Mouse (Mus musculus) forebrain, embryonic 16.5 days (tissue): ENCODE measurements around the gene Cd9. TPM values are rescaled to one million over a fixed set of nuclear protein-coding genes. Genes with fewer than 3 reads are reported as not detected.

ENCODE experiments used
- ATAC-seq: fragments of 200-750 bp; cut with Nextera tagmentation; 2 replicates; pipeline ENCODE4 v1.8.0; 2017; ENCODE audit warnings: mild to moderate bottlenecking, moderate library complexity
- H3K27ac ChIP-seq: fragments of 300-500 bp; sonication (generic); 2 replicates; pipeline ENCODE4 v1.5.1; 2014; ENCODE audit warnings: low read length, control low read depth
- H3K27me3 ChIP-seq: fragments of 300-500 bp; sonication (generic); replicated peaks from 2 replicates; pipeline ENCODE4 v1.6.1; 2014; ENCODE audit warnings: low read length; ENCODE audit not compliant: control insufficient read depth, insufficient read depth
- H3K36me3 ChIP-seq: fragments of 300-500 bp; sonication (generic); 2 replicates; pipeline ENCODE4 v1.6.1; 2014; ENCODE audit not compliant: control insufficient read depth, insufficient read depth
- H3K4me1 ChIP-seq: fragments of 300-500 bp; sonication (generic); replicated peaks from 2 replicates; pipeline ENCODE4 v1.6.1; 2014; ENCODE audit warnings: low read length; ENCODE audit not compliant: control insufficient read depth, insufficient read depth
- H3K4me2 ChIP-seq: fragments of 300-500 bp; sonication (generic); 2 replicates; pipeline ENCODE4 v1.6.1; 2014; ENCODE audit warnings: mild to moderate bottlenecking, low read length, control low read depth
- H3K4me3 ChIP-seq: fragments of 300-500 bp; sonication (generic); replicated peaks from 2 replicates; pipeline ENCODE4 v1.5.1; 2014; ENCODE audit warnings: mild to moderate bottlenecking, low read length, control low read depth
- H3K9ac ChIP-seq: fragments of 300-500 bp; sonication (generic); replicated peaks from 2 replicates; pipeline ENCODE4 v1.6.1; 2014; ENCODE audit warnings: low read depth, low read length, control low read depth
- H3K9me3 ChIP-seq: fragments of 300-500 bp; sonication (generic); 2 replicates; pipeline ENCODE4 v1.6.1; 2016; ENCODE audit warnings: low read length; ENCODE audit not compliant: control insufficient read depth
- WGBS: fragments of 180-500 bp; shearing (Covaris S2); extraction: QIAGEN DNeasy Blood & Tissue Kit; methylation state at CpG from one replicate; pipeline ENCODE4 v1.1.7; 2014; 5-methylcytosine and 5-hydroxymethylcytosine counted together
- polyA plus RNA-seq: library from polyadenylated mRNA; unstranded; fragments of >200 nt; fragmentation: Nextera tagmentation; extraction: Ambion mirVana; gene quantifications from 2 replicates; pipeline ENCODE4 v1.2.1, GENCODE M21; 2015

The Cd9 gene
- polyA plus RNA-seq, 1 experiment from 2014 or later: 78.4 TPM

DNA sequence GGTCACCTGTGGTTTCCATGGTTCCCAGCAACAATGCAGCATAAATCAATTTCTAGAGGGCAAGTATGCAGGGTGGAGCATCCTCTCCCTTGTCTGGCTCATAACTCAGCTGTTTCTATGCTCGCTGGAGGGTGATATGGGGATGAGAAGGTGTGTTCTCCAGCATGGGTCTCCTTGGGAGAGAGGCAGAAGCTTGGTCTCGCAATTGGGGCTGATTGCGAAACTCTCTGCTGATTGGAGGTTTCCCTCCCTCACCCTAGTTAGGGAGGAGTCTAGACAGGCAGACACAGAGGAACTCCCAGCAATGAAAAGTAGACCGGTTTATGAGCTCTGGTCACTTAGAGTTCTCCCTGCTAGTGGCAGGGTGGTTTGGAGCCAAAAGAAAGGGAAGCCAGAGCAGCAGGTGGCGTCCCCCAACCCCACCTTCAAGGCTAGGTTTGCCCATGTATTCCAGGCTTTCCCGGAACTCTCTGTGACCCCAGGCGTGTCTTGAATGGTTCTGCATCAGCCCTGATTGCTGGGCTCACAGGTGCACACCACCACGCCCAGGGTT lies 83.5 kb downstream of the Cd9 start:
- Histone ChIP-seq H3K4me1 (no peaks in the 10 kb centered on the region), H3K27me3 (no peaks in the 10 kb centered on the region), H3K9me3 (no peaks in the 10 kb centered on the region), H3K27ac (no peak overlapping the region), H3K9ac (no peak overlapping the region), H3K36me3 (no peaks in the 10 kb centered on the region), H3K4me2 (no peak overlapping the region), H3K4me3 (no peak overlapping the region)
- 64% methylated on average over 8 of the region's 8 CpGs for WGBS
- ATAC-seq: no peak

DNA sequence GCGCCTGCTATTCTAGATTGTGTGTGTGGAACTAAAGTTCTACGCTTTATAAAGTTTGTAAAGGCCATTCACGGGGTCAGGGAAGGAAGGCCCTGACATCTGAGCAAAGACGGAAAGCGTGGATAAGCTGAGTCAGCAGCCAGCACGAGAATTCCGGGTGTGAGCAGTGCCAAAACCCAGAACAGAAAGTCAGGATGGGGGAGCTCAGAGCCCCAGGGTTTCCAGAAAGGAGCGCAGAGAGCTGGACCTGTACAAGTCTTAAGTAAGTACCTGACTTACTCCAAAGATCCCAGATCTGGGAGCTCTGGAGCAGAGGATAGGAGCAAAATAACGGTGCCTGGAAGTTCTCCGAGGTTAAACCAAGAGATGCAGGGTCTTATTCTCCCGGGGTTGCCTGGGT lies 84.0 kb downstream of the Cd9 start:
- Histone ChIP-seq H3K9ac (no peak overlapping the region), H3K27me3 (no peaks in the 10 kb centered on the region), H3K36me3 (no peaks in the 10 kb centered on the region), H3K4me3 (no peak overlapping the region), H3K27ac (no peak overlapping the region), H3K4me1 (no peaks in the 10 kb centered on the region), H3K9me3 (no peaks in the 10 kb centered on the region), H3K4me2 (no peak overlapping the region)
- no peak for ATAC-seq
- WGBS: 80% methylated on average over 11 of the region's 11 CpGs

Other genes starting within 250 kb of the Cd9 start
- not detected in 2 replicates for gene Tuba3a, start 208.7 kb downstream of the Cd9 start, polyA plus RNA-seq
- 10.4 and 11.6 TPM in 2 replicates for gene Ltbr, start 180.9 kb downstream of the Cd9 start, polyA plus RNA-seq
- 0.34 and 0.39 TPM in 2 replicates for gene Scnn1a, start 174.1 kb downstream of the Cd9 start, polyA plus RNA-seq
- gene Tnfrsf1a, start 145.4 kb downstream of the Cd9 start, polyA plus RNA-seq: 13.2 and 18.2 TPM in 2 replicates
- gene Plekhg6, start 114.0 kb downstream of the Cd9 start, polyA plus RNA-seq: 0.07 TPM in 1 of 2 replicates, not detected in the other
- gene Vwf, start 52.0 kb upstream of the Cd9 start, polyA plus RNA-seq: 6.3 and 9.8 TPM in 2 replicates
- 0.20 and 0.28 TPM in 2 replicates for gene Ano2, start 195.6 kb upstream of the Cd9 start, polyA plus RNA-seq